Comparison of ENCODE assay signal across 13 mouse cellular contexts in genomic region chr1:151891194-151891593, GRCm38 (mm10).
DNase-seq lines count a peak whose midpoint lies in the region; ATAC-seq and TF ChIP-seq lines count a peak whose summit lies in the region.
"Had no signal": no experiment of that assay in that cellular context is flagged by ENCODE, and none has a peak within 500 bp of the region (broad histone marks: within the 10 kb centered on the region; RNA-seq: fewer than 3 reads in every experiment).

No protein-coding gene starts in this region.

- no peak for DNase-seq in forebrain, postnatal 0 days
- DNase-seq in kidney, postnatal 0 days (ENCODE audit: low spot score): peak; percentile 72
- DNase-seq in kidney, postnatal 4 days: no peak
- no peak for DNase-seq in intestine, embryonic 14.5 days (ENCODE audit: low spot score)
- no peak for DNase-seq in testis, postnatal 14 days (ENCODE audit: low spot score)
- DNase-seq: cerebellum, adult 2 months; thymus, postnatal 14 days had no signal

- H3K36me3 ChIP-seq in forebrain, postnatal 0 days (ENCODE audit: insufficient read depth): no peaks in the 10 kb centered on the region
- H3K36me3 ChIP-seq in forebrain, embryonic 13.5 days (ENCODE audit: poor library complexity, severe bottlenecking): peaks cover 4% of the 10 kb centered on the region; the same call in 1 of the 2 replicates
- no peaks in the 10 kb centered on the region for H3K36me3 ChIP-seq in kidney, postnatal 0 days (ENCODE audit: insufficient read depth, low read length)
- 0 out of 2 replicates have a peak, but pooled peaks cover 4% of the 10 kb centered on the region for H3K36me3 ChIP-seq in intestine, embryonic 14.5 days (ENCODE audit: control insufficient read depth, insufficient read depth, low read length)
- no peaks in the 10 kb centered on the region; the same call in 1 of the 2 replicates for H3K36me3 ChIP-seq in small intestine, adult 2 months (ENCODE audit: control insufficient read depth, insufficient read depth, low read length)
- H3K36me3 ChIP-seq in midbrain, embryonic 13.5 days: peaks cover 8% of the 10 kb centered on the region; the same call in 1 of the 2 replicates

- H3K9ac ChIP-seq in forebrain, postnatal 0 days: no peak overlapping the region
- H3K9ac ChIP-seq in forebrain, embryonic 13.5 days: no peak overlapping the region
- H3K9ac ChIP-seq in kidney, postnatal 0 days (ENCODE audit: low read depth, low read length): no peak overlapping the region
- no peak overlapping the region for H3K9ac ChIP-seq in intestine, embryonic 14.5 days (ENCODE audit: low read length)
- no peak overlapping the region for H3K9ac ChIP-seq in midbrain, embryonic 13.5 days (replicated peaks)

- peaks cover 19% of the 10 kb centered on the region; the same call in 1 of the 2 replicates for H3K4me1 ChIP-seq in forebrain, postnatal 0 days (ENCODE audit: insufficient read depth)
- H3K4me1 ChIP-seq in forebrain, embryonic 13.5 days: peaks cover 15% of the 10 kb centered on the region
- H3K4me1 ChIP-seq in kidney, postnatal 0 days (replicated peaks; ENCODE audit: insufficient read depth, low read length): peaks cover 9% of the 10 kb centered on the region; the same call in 1 of the 2 replicates
- H3K4me1 ChIP-seq in intestine, embryonic 14.5 days (replicated peaks; ENCODE audit: control insufficient read depth, insufficient read depth, low read length): peaks cover 28% of the 10 kb centered on the region
- no peaks in the 10 kb centered on the region for H3K4me1 ChIP-seq in small intestine, adult 2 months (ENCODE audit: control insufficient read depth, insufficient read depth, insufficient read length, low read length)
- H3K4me1 ChIP-seq in midbrain, embryonic 13.5 days (replicated peaks): peaks cover 15% of the 10 kb centered on the region; the same call in 1 of the 2 replicates

- H3K27ac ChIP-seq in forebrain, postnatal 0 days (ENCODE audit: low read depth, low read length): peak overlapping the region; percentile 16; the same call in 1 of the 2 replicates
- H3K27ac ChIP-seq in forebrain, embryonic 13.5 days: no peak overlapping the region
- H3K27ac ChIP-seq in kidney, postnatal 0 days: peak overlapping the region; percentile 48; the same call in 1 of the 2 replicates
- H3K27ac ChIP-seq in intestine, embryonic 14.5 days (ENCODE audit: low read depth): peak overlapping the region; percentile 60
- H3K27ac ChIP-seq in small intestine, adult 2 months (ENCODE audit: insufficient read depth, low read depth, low read length): peak overlapping the region; percentile 48; the same call in 1 of the 2 replicates
- no peak overlapping the region for H3K27ac ChIP-seq in midbrain, embryonic 13.5 days
- H3K27ac ChIP-seq: heart, embryonic 10.5 days had no signal

- TF ChIP-seq CTCF in forebrain, postnatal 0 days (IDR thresholded peaks at IDR 0.05; ENCODE audit: low read depth): no peak
- TF ChIP-seq CTCF in kidney, postnatal 0 days (IDR thresholded peaks at IDR 0.05; ENCODE audit: low read depth): no peak
- no peak for TF ChIP-seq CTCF in small intestine, adult 2 months (IDR thresholded peaks at IDR 0.05; ENCODE audit: extremely low read depth, insufficient read length, insufficient replicate concordance, low read depth, low read length)

- WGBS in forebrain, postnatal 0 days: 64% methylated on average over 9 of the region's 9 CpGs
- 87% methylated on average over 9 of the region's 9 CpGs for WGBS in forebrain, embryonic 13.5 days
- 58% methylated on average over 9 of the region's 9 CpGs for WGBS in kidney, postnatal 0 days
- WGBS in intestine, embryonic 14.5 days: 35% methylated on average over 9 of the region's 9 CpGs
- 79% methylated on average over 9 of the region's 9 CpGs for WGBS in small intestine, adult 2 months
- 95% methylated on average over 9 of the region's 9 CpGs for WGBS in midbrain, embryonic 13.5 days

- no peaks in the 10 kb centered on the region for H3K9me3 ChIP-seq in forebrain, postnatal 0 days (ENCODE audit: low read length)
- no peaks in the 10 kb centered on the region for H3K9me3 ChIP-seq in forebrain, embryonic 13.5 days (replicated peaks)
- no peaks in the 10 kb centered on the region for H3K9me3 ChIP-seq in kidney, postnatal 0 days (replicated peaks; ENCODE audit: low read length)
- H3K9me3 ChIP-seq in intestine, embryonic 14.5 days (ENCODE audit: control insufficient read depth, low read length): no peaks in the 10 kb centered on the region
- H3K9me3 ChIP-seq in midbrain, embryonic 13.5 days: no peaks in the 10 kb centered on the region
- H3K9me3 ChIP-seq: heart, embryonic 10.5 days had no signal

- no peak overlapping the region for H3K4me3 ChIP-seq in forebrain, postnatal 0 days (ENCODE audit: low read depth, low read length)
- H3K4me3 ChIP-seq in forebrain, embryonic 13.5 days: no peak overlapping the region
- H3K4me3 ChIP-seq in kidney, postnatal 0 days (replicated peaks; ENCODE audit: low read depth, low read length): no peak overlapping the region
- H3K4me3 ChIP-seq in intestine, embryonic 14.5 days (ENCODE audit: low read depth, low read length): no peak overlapping the region
- no peak overlapping the region for H3K4me3 ChIP-seq in small intestine, adult 2 months (ENCODE audit: low read depth, low read length)
- H3K4me3 ChIP-seq in midbrain, embryonic 13.5 days (replicated peaks): no peak overlapping the region
- H3K4me3 ChIP-seq: heart, embryonic 10.5 days; layer of hippocampus, adult 2 months had no signal

- no peaks in the 10 kb centered on the region for H3K27me3 ChIP-seq in forebrain, postnatal 0 days (ENCODE audit: insufficient read depth, low read length)
- H3K27me3 ChIP-seq in forebrain, embryonic 13.5 days: no peaks in the 10 kb centered on the region
- no peaks in the 10 kb centered on the region for H3K27me3 ChIP-seq in kidney, postnatal 0 days (ENCODE audit: insufficient read depth, low read length)
- H3K27me3 ChIP-seq in intestine, embryonic 14.5 days (replicated peaks; ENCODE audit: control insufficient read depth, insufficient read depth, low read length): no peaks in the 10 kb centered on the region
- no peaks in the 10 kb centered on the region for H3K27me3 ChIP-seq in small intestine, adult 2 months (ENCODE audit: control insufficient read depth, insufficient read depth, low read length)
- H3K27me3 ChIP-seq in midbrain, embryonic 13.5 days: no peaks in the 10 kb centered on the region

- no peak for ATAC-seq in forebrain, postnatal 0 days
- no peak for ATAC-seq in forebrain, embryonic 13.5 days
- ATAC-seq in kidney, postnatal 0 days (replicated peaks; ENCODE audit: low FRiP score, low read depth): no peak
- ATAC-seq in intestine, embryonic 14.5 days (replicated peaks; ENCODE audit: low FRiP score, low TSS enrichment, low read depth): no peak
- ATAC-seq in midbrain, embryonic 13.5 days: no peak
- ATAC-seq: activated CD4-positive, CD25-positive, alpha-beta regulatory T cell, adult 4 months had no signal

- no peak overlapping the region for H3K4me2 ChIP-seq in forebrain, postnatal 0 days (ENCODE audit: low read depth)
- H3K4me2 ChIP-seq in forebrain, embryonic 13.5 days: no peak overlapping the region
- no peak overlapping the region for H3K4me2 ChIP-seq in kidney, postnatal 0 days (ENCODE audit: low read length)
- no peak overlapping the region; the same call in 1 of the 2 replicates for H3K4me2 ChIP-seq in intestine, embryonic 14.5 days (ENCODE audit: low read length)
- no peak overlapping the region for H3K4me2 ChIP-seq in midbrain, embryonic 13.5 days (replicated peaks)

- no peak for TF ChIP-seq POLR2A in small intestine, adult 2 months (IDR thresholded peaks at IDR 0.05; ENCODE audit: low read depth, low read length)

Comparison
In these comparisons a context has a peak if more than half of its experiments do, and no peak if none do; other contexts are left out.
1. H3K27ac ChIP-seq: peak in forebrain, postnatal 0 days (single experiment), kidney, postnatal 0 days (single experiment), intestine, embryonic 14.5 days (single experiment) and small intestine, adult 2 months (single experiment); none in forebrain, embryonic 13.5 days (single experiment) and midbrain, embryonic 13.5 days (single experiment).